ENCODE assay signal across 8 mouse cellular contexts in the genomic region with DNA sequence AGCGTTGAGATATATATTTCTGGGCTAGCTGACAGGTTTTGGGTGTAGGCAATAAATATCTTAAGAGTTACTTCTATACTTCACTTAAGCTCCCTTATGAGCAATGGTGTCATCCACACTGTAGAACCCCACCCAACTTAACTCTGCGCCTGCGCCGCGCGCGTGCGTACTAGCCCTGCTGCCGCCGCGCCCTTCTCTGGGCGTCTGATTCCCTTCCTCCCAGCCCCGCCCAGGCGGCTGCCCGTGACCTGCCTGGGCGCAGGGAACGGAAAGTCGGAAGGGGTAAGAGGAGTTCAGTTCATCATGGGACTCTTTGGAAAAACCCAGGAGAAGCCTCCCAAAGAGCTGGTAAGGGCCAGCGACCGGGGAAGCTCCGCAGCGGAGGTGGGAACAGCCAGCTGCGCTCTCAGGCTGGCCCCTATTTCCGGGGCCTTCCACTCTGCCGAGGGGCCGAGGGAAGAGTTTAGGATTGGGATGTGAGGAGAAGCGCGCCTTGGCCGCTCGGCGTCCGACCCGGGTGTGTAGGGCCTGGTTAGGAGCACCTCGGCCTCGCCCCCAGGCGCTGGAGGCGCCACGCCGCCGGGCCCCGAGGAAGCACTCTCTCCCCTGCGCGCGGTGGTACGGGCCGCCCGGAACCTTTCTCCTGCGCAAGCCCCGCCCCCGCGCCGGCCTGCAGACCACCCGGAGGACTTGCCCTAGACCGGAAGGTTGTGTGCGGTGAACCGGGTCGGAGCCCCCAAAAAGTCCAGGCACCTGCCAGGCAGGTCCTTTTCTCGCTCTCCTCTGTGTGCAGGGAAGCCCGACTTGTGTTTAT. TPM values are rescaled to one million over a fixed set of nuclear protein-coding genes. Genes with fewer than 3 reads are reported as not detected.
DNase-seq lines count a peak whose midpoint lies in the region; ATAC-seq and TF ChIP-seq lines count a peak whose summit lies in the region.

Gene Chmp3, plus strand, starts transcription at position 112 of the 814 bp plus-strand sequence.

- H3K4me3 ChIP-seq in G1E (ENCODE audit: low read depth, low read length), result peak within 1 kb of the TSS; percentile 85
- H3K4me3 ChIP-seq in forebrain, postnatal 0 days (ENCODE audit: low read depth, low read length), result peak within 1 kb of the TSS; percentile 84
- peak within 1 kb of the TSS; percentile 83 for H3K4me3 ChIP-seq in lung, embryonic 15.5 days

- H3K36me3 ChIP-seq in G1E (replicated peaks), result peaks cover 15% of the 10 kb centered on the region
- H3K36me3 ChIP-seq in forebrain, postnatal 0 days (ENCODE audit: insufficient read depth), result no peaks in the 10 kb centered on the region
- H3K36me3 ChIP-seq in lung, embryonic 15.5 days, result no peaks in the 10 kb centered on the region; the same call in 1 of the 2 replicates

- H3K9me3 ChIP-seq in G1E (replicated peaks), result no peaks in the 10 kb centered on the region
- H3K9me3 ChIP-seq in forebrain, postnatal 0 days (ENCODE audit: low read length), result no peaks in the 10 kb centered on the region
- no peaks in the 10 kb centered on the region for H3K9me3 ChIP-seq in lung, embryonic 15.5 days

- DNase-seq in G1E (ENCODE audit: low spot score), result peak; percentile 81
- peak; percentile 93 to 97 for DNase-seq in cerebellum, adult 18-20 months
- peak; percentile 97 for DNase-seq in forebrain, postnatal 0 days
- peak; percentile 97 for DNase-seq in heart, postnatal 4 days
- peak; percentile 91 to 96 for DNase-seq in layer of hippocampus, adult 8-10 months (ENCODE audit: low spot score in 2 of 2)
- DNase-seq in ovary, adult 18-20 months (ENCODE audit: low spot score), result peak; percentile 91
- peak; percentile 92 for DNase-seq in thymus, postnatal 0 days (ENCODE audit: low spot score)

- ATAC-seq in G1E (ENCODE audit: extremely low read depth, insufficient number of reproducible peaks, low FRiP score, poor library complexity, severe bottlenecking), result peak; percentile 83
- ATAC-seq in forebrain, postnatal 0 days, result peak; percentile 99
- peak; percentile 99 for ATAC-seq in lung, embryonic 15.5 days (ENCODE audit: borderline replicate concordance, extremely low read depth, low FRiP score, low TSS enrichment)

- peak within 1 kb of the TSS; percentile 55 for H3K4me2 ChIP-seq in forebrain, postnatal 0 days (ENCODE audit: low read depth)
- H3K4me2 ChIP-seq in lung, embryonic 15.5 days, result peak within 1 kb of the TSS; percentile 70

- peak within 1 kb of the TSS; percentile 95 for H3K9ac ChIP-seq in forebrain, postnatal 0 days
- H3K9ac ChIP-seq in lung, embryonic 15.5 days, result peak within 1 kb of the TSS; percentile 98

- TF ChIP-seq CTCF in G1E (IDR thresholded peaks at IDR 0.05; ENCODE audit: low read depth, low read length), result no peak
- no peak for TF ChIP-seq CTCF in forebrain, postnatal 0 days (IDR thresholded peaks at IDR 0.05; ENCODE audit: low read depth)

- WGBS in forebrain, postnatal 0 days, result 4% methylated on average over 59 of the region's 59 CpGs
- WGBS in lung, embryonic 15.5 days, result under 1% methylated on average over 51 of the region's 59 CpGs

- H3K27me3 ChIP-seq in G1E (ENCODE audit: insufficient read depth, low read length), result peaks cover 2% of the 10 kb centered on the region; the same call in 1 of the 2 replicates
- H3K27me3 ChIP-seq in forebrain, postnatal 0 days (ENCODE audit: insufficient read depth, low read length), result no peaks in the 10 kb centered on the region
- no peaks in the 10 kb centered on the region for H3K27me3 ChIP-seq in lung, embryonic 15.5 days

- H3K27ac ChIP-seq in forebrain, postnatal 0 days (ENCODE audit: low read depth, low read length), result peak within 1 kb of the TSS; percentile 97
- H3K27ac ChIP-seq in lung, embryonic 15.5 days, result peak within 1 kb of the TSS; percentile 99

- peaks cover 13% of the 10 kb centered on the region for H3K4me1 ChIP-seq in G1E (ENCODE audit: insufficient read depth, low read depth, low read length)
- H3K4me1 ChIP-seq in forebrain, postnatal 0 days (ENCODE audit: insufficient read depth), result no peaks in the 10 kb centered on the region
- no peaks in the 10 kb centered on the region; the same call in 1 of the 2 replicates for H3K4me1 ChIP-seq in lung, embryonic 15.5 days

RNA-seq across cellular contexts. Expression of gene Chmp3, which starts in this region (rescaled TPM):
- total RNA-seq in G1E (2014; fragmentation: Nextera tagmentation), result 27.7 and 30.0 TPM in 2 replicates
- 87.1 and 101 TPM in 2 replicates for total RNA-seq in G1E (2017)
- polyA plus RNA-seq in G1E (2012), result 14.7 and 25.6 TPM in 2 replicates
- total RNA-seq in forebrain, postnatal 0 days (2014; rRNA removed), result 83.0 and 90.3 TPM in 2 replicates
- 60.1 and 63.8 TPM in 2 replicates for polyA plus RNA-seq in forebrain, postnatal 0 days (2015; fragmentation: Nextera tagmentation; extraction: Ambion mirVana)
- total RNA-seq in heart, postnatal 4 days (2021), result 10 to 100 TPM; 61.5 to 68.6 TPM
- 100 to 1,000 TPM; 102 to 115 (median 107) TPM for total RNA-seq in layer of hippocampus, adult 8-10 months (2022)
- polyA plus RNA-seq in lung, embryonic 15.5 days (2015; fragmentation: Nextera tagmentation; extraction: Ambion mirVana), result 64.8 and 65.7 TPM in 2 replicates
- 58.1 and 60.8 TPM in 2 replicates for polyA plus RNA-seq in thymus, postnatal 0 days (2015; fragmentation: Nextera tagmentation; extraction: Ambion mirVana)

Comparison
In these comparisons a context has a peak if more than half of its experiments do, and no peak if none do; other contexts are left out.
1. Peak in every context shown above with its lines: DNase-seq, ATAC-seq, H3K4me3 ChIP-seq and H3K27ac ChIP-seq.